Mouse (Mus musculus) cerebellum, adult 2 months (tissue): ENCODE data around the gene Pnkp.

ENCODE experiments used
- CTCF ChIP-seq: fragments of 200-500 bp; IDR thresholded peaks from 2 replicates; pipeline ENCODE4 v1.5.1; 2011; ENCODE audit warnings: low read depth, mild to moderate bottlenecking, control low read depth, low read length, moderate library complexity, borderline replicate concordance; ENCODE audit not compliant: insufficient read depth
- POLR2A ChIP-seq: fragments of 200-500 bp; IDR thresholded peaks from 2 replicates; pipeline ENCODE4 v1.6.1; 2011; ENCODE audit warnings: low read length, control low read depth, borderline replicate concordance; ENCODE audit not compliant: insufficient read depth

DNA sequence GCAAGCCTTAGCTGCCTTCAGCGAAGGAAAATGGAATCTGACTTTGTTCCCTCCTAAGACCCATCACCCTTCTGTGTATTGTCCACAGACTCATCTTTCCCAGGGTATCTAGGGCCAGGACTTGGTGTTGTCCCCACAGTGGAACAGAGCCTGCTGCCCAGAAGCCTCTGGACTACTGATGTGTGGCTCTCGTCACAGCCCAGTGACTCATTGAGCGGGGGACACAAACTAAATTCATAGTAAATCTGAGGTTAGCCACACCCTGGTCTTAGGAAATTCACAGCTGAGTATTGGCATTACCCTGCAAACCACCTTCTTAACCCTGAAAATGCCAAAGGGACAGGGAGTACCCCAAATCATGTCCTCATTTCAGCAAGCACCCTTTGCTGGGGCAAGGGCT, 30.2 kb upstream of the Pnkp start:
- TF ChIP-seq POLR2A: no peak
- TF ChIP-seq CTCF: no peak
